Mouse (Mus musculus): ENCODE measurements around the gene Hmgn5.

The Hmgn5 gene

DNA sequence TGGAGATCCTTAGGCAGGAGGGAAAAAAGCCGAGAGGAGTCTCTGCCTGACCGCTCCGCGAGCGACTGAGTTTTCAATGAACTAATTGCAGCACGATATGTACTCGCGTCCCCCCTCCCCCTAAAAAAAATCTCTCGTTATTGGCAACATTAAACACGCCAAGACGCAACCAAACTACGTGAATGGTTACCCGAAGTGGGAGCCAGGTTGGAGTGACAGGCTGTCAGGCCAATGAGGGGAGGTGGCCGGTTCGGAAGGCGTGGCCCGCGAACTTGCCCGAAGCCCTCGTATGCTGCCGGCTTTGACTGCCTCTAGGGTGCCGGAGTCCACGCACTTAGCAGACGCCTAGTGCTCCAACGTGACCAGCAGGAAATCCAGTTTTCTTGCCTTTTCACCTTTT, at the start of gene Hmgn5:
Hmgn5 (minus strand) TSS at position 122 of the 400 bp plus-strand sequence.
- DNase-seq (ENCODE audit: low spot score) = peak; percentile 74

DNA sequence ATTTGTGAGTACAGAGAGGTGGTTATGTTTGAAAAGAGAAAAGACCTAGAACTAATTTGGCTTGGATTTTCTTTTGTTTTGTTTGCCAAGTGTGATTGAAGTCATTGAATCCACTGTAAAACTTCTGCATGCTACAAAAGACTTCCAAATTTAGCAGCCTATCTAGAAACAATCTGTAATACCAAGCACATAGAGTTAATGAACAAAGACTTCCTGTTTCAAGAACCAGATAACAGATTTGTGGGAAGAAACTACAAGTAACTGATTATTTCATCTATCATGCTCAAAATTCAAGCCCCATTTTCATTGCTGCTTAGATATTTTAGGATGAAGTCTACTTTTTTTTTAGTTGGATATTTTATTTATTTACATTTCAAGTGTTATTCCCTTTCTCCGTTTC, 34.6 kb upstream of the Hmgn5 start:
- DNase-seq (ENCODE audit: low spot score) = no peak

GRCm38 (mm10) chrX:109026224-109026623, 13.0 kb upstream of the Hmgn5 start:
- DNase-seq (ENCODE audit: low spot score) = no peak

DNA sequence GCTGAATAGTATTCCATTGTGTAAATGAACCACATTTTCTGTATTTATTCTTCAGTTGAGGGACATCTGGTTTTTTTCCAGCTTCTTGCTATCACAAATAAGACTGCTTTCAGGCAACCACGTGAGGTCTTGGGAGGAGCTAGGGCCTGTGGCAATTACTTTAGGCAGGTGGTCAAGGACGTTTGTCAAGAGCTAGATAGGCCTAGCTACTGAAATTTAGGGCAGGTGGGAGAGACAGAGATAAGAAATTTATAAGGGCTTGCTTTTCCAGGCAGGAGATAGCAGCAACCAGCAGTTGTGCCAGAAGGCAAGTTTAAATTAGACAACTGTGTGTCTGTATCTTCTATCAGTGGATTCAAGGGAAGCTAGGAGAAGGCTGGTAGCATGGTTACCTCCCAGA, 7.7 kb upstream of the Hmgn5 start:
- DNase-seq (ENCODE audit: low spot score) = no peak

DNA sequence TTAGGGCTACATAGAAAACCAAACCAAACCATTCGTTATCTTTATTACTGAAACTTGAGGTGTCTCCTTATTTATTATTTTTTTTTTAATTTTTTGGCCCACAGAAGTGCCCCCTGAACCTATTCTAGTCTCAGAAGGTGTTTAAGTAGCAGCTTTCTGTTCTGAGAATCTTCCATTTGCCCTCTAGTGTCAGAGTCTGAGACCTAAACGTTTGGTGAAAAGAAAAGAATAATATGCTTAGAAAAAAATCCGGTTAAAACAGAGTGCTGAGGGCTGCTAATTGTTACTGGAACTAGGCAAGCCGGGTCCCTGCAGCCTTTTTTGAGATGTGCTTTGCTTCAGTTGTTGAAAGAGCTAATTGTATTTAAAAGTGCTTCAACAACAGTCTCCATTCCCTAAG, 962 bp upstream of the Hmgn5 start:
- no peak for DNase-seq (ENCODE audit: low spot score)

- DNase-seq (ENCODE audit: low spot score) = peak; percentile 3
Observed at GRCm38 (mm10) chrX:109013686-109014085, 482 bp upstream of the Hmgn5 start.

GRCm38 (mm10) chrX:109012371-109013031, 703 bp downstream of the Hmgn5 start:
- DNase-seq (ENCODE audit: low spot score) = no peak

- no peak for DNase-seq (ENCODE audit: low spot score)
Observed at GRCm38 (mm10) chrX:109011611-109012185, 1.5 kb downstream of the Hmgn5 start.

DNA sequence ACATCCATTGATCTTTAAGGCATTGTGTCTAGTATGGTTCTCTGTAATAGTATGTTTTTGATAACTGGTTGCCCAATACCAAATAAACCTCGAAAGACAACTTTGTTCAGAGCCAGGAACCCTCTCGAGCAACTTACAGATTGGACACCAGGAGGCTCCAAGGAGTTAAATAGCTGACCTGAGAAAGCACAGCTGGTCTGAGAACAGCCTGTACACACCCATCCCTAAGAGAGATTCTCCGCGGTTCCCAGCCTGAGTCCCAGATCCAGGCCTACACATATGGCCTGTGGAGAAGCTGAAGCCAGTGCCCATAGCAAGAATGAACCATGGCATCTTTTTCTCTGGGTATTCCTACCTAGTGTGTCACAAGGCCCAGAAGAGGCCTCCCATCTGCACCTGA, 11.9 kb downstream of the Hmgn5 start:
- DNase-seq (ENCODE audit: low spot score) = no peak
